Mouse (Mus musculus): ENCODE measurements around the gene Glt28d2. TPM values are rescaled to one million over a fixed set of nuclear protein-coding genes. Genes with fewer than 3 reads are reported as not detected.

Gene Glt28d2
- polyA plus RNA-seq, 1 experiment from 2014 or later, result 4.3 TPM

DNA sequence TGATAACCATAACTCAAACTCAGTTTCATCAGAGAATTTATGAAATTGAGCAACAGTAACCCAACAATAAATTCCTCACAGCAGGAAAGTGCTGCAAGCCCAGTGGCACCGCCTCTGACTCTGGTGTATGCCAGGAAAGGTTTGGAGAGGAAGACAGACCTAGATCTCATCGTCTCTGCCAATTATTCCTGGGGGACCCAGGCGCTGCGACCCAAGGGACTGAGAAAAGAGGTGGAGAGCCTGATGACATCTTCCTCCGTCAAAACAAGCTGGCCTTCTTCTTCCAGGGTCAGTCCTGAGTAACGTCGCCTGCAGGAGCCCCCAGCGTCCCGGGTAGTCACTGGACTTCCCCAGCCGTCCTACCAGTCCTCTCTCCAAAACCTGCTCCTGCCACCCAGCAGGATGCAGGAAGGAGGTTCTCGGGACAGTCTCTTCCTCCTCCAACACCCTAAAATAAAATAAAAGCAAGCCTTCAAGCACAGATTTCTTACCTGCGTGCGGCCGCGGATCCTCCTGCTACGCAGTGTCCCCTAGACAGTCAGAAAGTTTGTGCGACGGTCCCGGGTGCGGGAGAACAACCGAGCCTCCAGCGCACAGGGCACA lies 579 bp downstream of the Glt28d2 start:
- ATAC-seq (peak; percentile 10; the same call in 1 of the 2 replicates), DNase-seq (ENCODE audit: low spot score) (peak; percentile 68)
- 5% methylated on average over 22 of the region's 22 CpGs for WGBS
- H3K27me3 ChIP-seq (replicated peaks; ENCODE audit: insufficient read depth, low read length), result no peaks in the 10 kb centered on the region
- H3K27ac ChIP-seq (ENCODE audit: low read length), result peak overlapping the region; percentile 88
- peak overlapping the region; percentile 76 for H3K4me2 ChIP-seq (replicated peaks; ENCODE audit: low read depth, low read length)
- H3K9ac ChIP-seq (replicated peaks; ENCODE audit: low read depth), result peak overlapping the region; percentile 52
- TF ChIP-seq EP300 (IDR thresholded peaks at IDR 0.05), result no peak
- no peak for TF ChIP-seq CTCF (IDR thresholded peaks at IDR 0.05)
- H3K4me1 ChIP-seq (ENCODE audit: insufficient read depth, low read depth, low read length), result no peaks in the 10 kb centered on the region
- no peaks in the 10 kb centered on the region for H3K36me3 ChIP-seq (ENCODE audit: insufficient read depth, low read length)
- H3K9me3 ChIP-seq (ENCODE audit: low read length), result no peaks in the 10 kb centered on the region
- peak overlapping the region; percentile 50 for H3K4me3 ChIP-seq (ENCODE audit: low read depth, low read length)

- Histone ChIP-seq H3K4me3 (ENCODE audit: low read depth, low read length) (0 out of 2 replicates have a peak overlapping the region, but pooled peaks have one; percentile 1), H3K27ac (ENCODE audit: low read length) (no peak overlapping the region), H3K4me1 (ENCODE audit: insufficient read depth, low read depth, low read length) (no peaks in the 10 kb centered on the region), H3K36me3 (ENCODE audit: insufficient read depth, low read length) (no peaks in the 10 kb centered on the region), H3K9me3 (ENCODE audit: low read length) (no peaks in the 10 kb centered on the region), H3K4me2 (replicated peaks; ENCODE audit: low read depth, low read length) (peak overlapping the region; percentile 76), H3K9ac (replicated peaks; ENCODE audit: low read depth) (no peak overlapping the region), H3K27me3 (replicated peaks; ENCODE audit: insufficient read depth, low read length) (no peaks in the 10 kb centered on the region)
- DNase-seq (ENCODE audit: low spot score), result no peak
- ATAC-seq, result no peak
- no peak for TF ChIP-seq EP300 (IDR thresholded peaks at IDR 0.05)
- TF ChIP-seq CTCF (IDR thresholded peaks at IDR 0.05), result no peak
- WGBS, result 60% methylated on average over 1 of the region's 1 CpGs
Measured at GRCm38 (mm10) chr3:85885906-85886305, 1.4 kb downstream of the Glt28d2 start.

DNA sequence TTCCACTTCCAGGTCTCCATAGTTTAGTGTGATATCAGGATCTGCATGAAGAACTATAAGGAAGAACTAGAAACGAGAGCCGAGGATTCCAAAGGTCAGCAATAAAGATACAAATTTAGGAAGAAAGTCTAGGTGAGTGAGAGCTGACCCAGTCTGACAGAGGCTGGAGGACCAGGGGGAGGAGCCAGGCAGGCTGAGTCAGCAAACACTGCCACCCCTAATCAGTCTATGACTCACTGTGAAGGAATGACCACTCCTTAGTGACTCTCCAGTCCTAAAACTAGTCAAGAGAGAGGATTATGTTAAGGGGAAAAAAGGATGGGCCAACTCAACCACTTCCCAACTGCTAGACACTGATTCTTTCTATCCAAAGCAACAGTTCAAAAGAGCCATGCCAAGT lies 6.6 kb downstream of the Glt28d2 start:
- WGBS, result 74% methylated on average over 2 of the region's 2 CpGs
- H3K27ac ChIP-seq (ENCODE audit: low read length), result 0 out of 2 replicates have a peak overlapping the region, but pooled peaks have one; percentile 7
- peak; percentile 93 for ATAC-seq
- TF ChIP-seq CTCF (IDR thresholded peaks at IDR 0.05) (no peak), EP300 (IDR thresholded peaks at IDR 0.05) (no peak)
- no peak overlapping the region for H3K4me2 ChIP-seq (replicated peaks; ENCODE audit: low read depth, low read length)
- no peaks in the 10 kb centered on the region for H3K36me3 ChIP-seq (ENCODE audit: insufficient read depth, low read length)
- no peak overlapping the region for H3K9ac ChIP-seq (replicated peaks; ENCODE audit: low read depth)
- no peak overlapping the region for H3K4me3 ChIP-seq (ENCODE audit: low read depth, low read length)
- no peaks in the 10 kb centered on the region for H3K4me1 ChIP-seq (ENCODE audit: insufficient read depth, low read depth, low read length)
- peak; percentile 78 for DNase-seq (ENCODE audit: low spot score)
- no peaks in the 10 kb centered on the region for H3K9me3 ChIP-seq (ENCODE audit: low read length)
- H3K27me3 ChIP-seq (replicated peaks; ENCODE audit: insufficient read depth, low read length), result no peaks in the 10 kb centered on the region

DNA sequence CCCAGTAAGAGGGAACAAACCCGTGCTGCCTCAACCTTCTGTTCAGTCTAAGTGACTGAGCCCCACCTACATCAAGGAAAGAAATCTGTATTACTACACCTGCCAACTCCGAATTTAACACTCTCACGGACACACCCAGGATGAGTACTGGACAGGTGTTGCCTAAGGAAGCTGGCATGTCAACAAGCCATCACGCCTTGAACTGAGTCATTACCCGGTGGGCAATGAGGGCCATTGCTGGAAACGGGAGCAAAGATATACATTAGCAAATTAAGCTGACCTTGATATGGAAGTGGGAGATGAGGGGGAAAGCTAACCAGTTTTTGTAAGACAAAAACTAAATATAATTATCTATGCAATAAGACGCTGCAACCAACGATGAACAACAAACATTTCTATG lies 7.2 kb downstream of the Glt28d2 start:
- no peak for ATAC-seq

GRCm38 (mm10) chr3:85878911-85879310 lies 8.4 kb downstream of the Glt28d2 start:
- WGBS, result 39% methylated on average over 5 of the region's 5 CpGs
- TF ChIP-seq EP300 (IDR thresholded peaks at IDR 0.05), result no peak
- no peak for TF ChIP-seq CTCF (IDR thresholded peaks at IDR 0.05)
- Histone ChIP-seq H3K27ac (ENCODE audit: low read length) (no peak overlapping the region), H3K4me3 (ENCODE audit: low read depth, low read length) (no peak overlapping the region), H3K9ac (replicated peaks; ENCODE audit: low read depth) (no peak overlapping the region), H3K36me3 (ENCODE audit: insufficient read depth, low read length) (no peaks in the 10 kb centered on the region), H3K4me1 (ENCODE audit: insufficient read depth, low read depth, low read length) (no peaks in the 10 kb centered on the region), H3K4me2 (replicated peaks; ENCODE audit: low read depth, low read length) (no peak overlapping the region), H3K9me3 (ENCODE audit: low read length) (no peaks in the 10 kb centered on the region), H3K27me3 (replicated peaks; ENCODE audit: insufficient read depth, low read length) (no peaks in the 10 kb centered on the region)
- DNase-seq (ENCODE audit: low spot score), result no peak
- ATAC-seq, result no peak

More for the DNA sequence above, 7.2 kb downstream of the Glt28d2 start:
- no peaks in the 10 kb centered on the region for H3K9me3 ChIP-seq (ENCODE audit: low read length)
- DNase-seq (ENCODE audit: low spot score), result no peak
- no peak overlapping the region for H3K4me2 ChIP-seq (replicated peaks; ENCODE audit: low read depth, low read length)
- WGBS, result 68% methylated on average over 8 of the region's 8 CpGs
- no peaks in the 10 kb centered on the region for H3K27me3 ChIP-seq (replicated peaks; ENCODE audit: insufficient read depth, low read length)
- no peak overlapping the region for H3K9ac ChIP-seq (replicated peaks; ENCODE audit: low read depth)
- no peak overlapping the region for H3K4me3 ChIP-seq (ENCODE audit: low read depth, low read length)
- H3K27ac ChIP-seq (ENCODE audit: low read length), result no peak overlapping the region
- no peaks in the 10 kb centered on the region for H3K36me3 ChIP-seq (ENCODE audit: insufficient read depth, low read length)
- TF ChIP-seq EP300 (IDR thresholded peaks at IDR 0.05), result no peak
- H3K4me1 ChIP-seq (ENCODE audit: insufficient read depth, low read depth, low read length), result no peaks in the 10 kb centered on the region

DNA sequence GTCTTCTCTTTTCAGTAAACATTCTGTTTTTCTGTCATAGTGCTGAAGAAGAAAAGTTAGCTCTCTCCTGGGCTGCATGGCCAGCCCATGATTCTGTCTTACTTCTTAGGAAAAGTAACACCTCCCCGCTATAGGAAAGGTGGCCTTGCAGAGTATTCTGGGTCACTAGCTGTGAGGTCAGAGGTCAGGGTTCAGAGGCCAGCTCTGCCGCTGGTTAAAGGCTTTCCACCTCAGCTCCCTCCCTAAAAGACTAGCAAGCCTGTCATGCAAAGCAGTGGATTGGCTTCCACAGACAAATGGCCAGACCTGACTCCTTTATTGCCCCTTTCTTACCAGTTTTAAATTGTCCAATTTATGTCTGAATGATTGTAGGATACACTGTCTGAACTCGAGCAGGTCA lies 23.3 kb downstream of the Glt28d2 start:
- 23% methylated on average over 3 of the region's 3 CpGs for WGBS
- ATAC-seq, result no peak
- no peak for DNase-seq (ENCODE audit: low spot score)

More for the DNA sequence above, 23.3 kb downstream of the Glt28d2 start:
- TF ChIP-seq EP300 (IDR thresholded peaks at IDR 0.05) (no peak), CTCF (IDR thresholded peaks at IDR 0.05) (no peak)
- Histone ChIP-seq H3K9ac (replicated peaks; ENCODE audit: low read depth) (no peak overlapping the region), H3K9me3 (ENCODE audit: low read length) (no peaks in the 10 kb centered on the region), H3K36me3 (ENCODE audit: insufficient read depth, low read length) (no peaks in the 10 kb centered on the region), H3K4me3 (ENCODE audit: low read depth, low read length) (no peak overlapping the region), H3K4me1 (ENCODE audit: insufficient read depth, low read depth, low read length) (no peaks in the 10 kb centered on the region), H3K4me2 (replicated peaks; ENCODE audit: low read depth, low read length) (no peak overlapping the region), H3K27me3 (replicated peaks; ENCODE audit: insufficient read depth, low read length) (no peaks in the 10 kb centered on the region), H3K27ac (ENCODE audit: low read length) (no peak overlapping the region)

Data from lung, postnatal 0 days (tissue).